Mouse (Mus musculus) C2C12 (cell line): Measurements from ENCODE around the gene Arhgef2. TPM values are rescaled to one million over a fixed set of nuclear protein-coding genes. Genes with fewer than 3 reads are reported as not detected.
"Not testable (repeated sequence)": the region's sequence is repeated elsewhere in the genome, so short reads cannot be mapped to it uniquely, and the experiment has no call there.

Experiments used
- H3K27me3 ChIP-seq: one replicate; pipeline ENCODE4 v1.6.1; 2011; ENCODE audit not compliant: control insufficient read depth, insufficient read depth, insufficient read length
- H3K36me3 ChIP-seq: one replicate; pipeline ENCODE4 v1.6.1; 2011; ENCODE audit not compliant: control insufficient read depth, insufficient read depth
- H3K4me3 ChIP-seq: one replicate; pipeline ENCODE4 v1.5.1; 2011; ENCODE audit warnings: mild to moderate bottlenecking, control low read depth; ENCODE audit not compliant: poor library complexity, insufficient read depth, severe bottlenecking
- H3K79me2 ChIP-seq: one replicate; pipeline ENCODE4 v1.6.1; 2011; ENCODE audit not compliant: control insufficient read depth, insufficient read depth
- H3K79me3 ChIP-seq: one replicate; pipeline ENCODE4 v1.6.1; 2011; ENCODE audit warnings: low read depth, control low read depth
- H3ac ChIP-seq: one replicate; pipeline ENCODE3; 2011; ENCODE audit warnings: low read depth; ENCODE audit not compliant: control insufficient read depth, insufficient read length
- CEBPB ChIP-seq: IDR thresholded peaks from one replicate; pipeline ENCODE4 v1.6.1; 2011; ENCODE audit warnings: low read depth, mild to moderate bottlenecking, control low read depth, moderate library complexity
- CTCF ChIP-seq: IDR thresholded peaks from one replicate; pipeline ENCODE4 v1.5.1; 2011; ENCODE audit not compliant: control insufficient read depth, insufficient read depth, insufficient read length
- FOSL1 ChIP-seq: IDR thresholded peaks from one replicate; pipeline ENCODE4 v1.8.0; 2011; ENCODE audit warnings: mild to moderate bottlenecking, low read length; ENCODE audit not compliant: poor library complexity, insufficient read depth, severe bottlenecking
- MAX ChIP-seq: IDR thresholded peaks from one replicate; pipeline ENCODE4 v1.6.1; 2011; ENCODE audit warnings: mild to moderate bottlenecking, control low read depth
- MYOD1 ChIP-seq: IDR thresholded peaks from one replicate; pipeline ENCODE4 v1.6.1; 2011; ENCODE audit warnings: low read depth; ENCODE audit not compliant: control insufficient read depth, insufficient read length
- MYOG ChIP-seq: IDR thresholded peaks from one replicate; pipeline ENCODE4 v1.6.1; 2011; ENCODE audit not compliant: control insufficient read depth, insufficient read length; ENCODE audit errors: extremely low read depth
- USF1 ChIP-seq: IDR thresholded peaks from one replicate; pipeline ENCODE4 v1.6.1; 2011; ENCODE audit warnings: low read depth, mild to moderate bottlenecking, control low read depth, moderate library complexity
- long read RNA-seq, 2 experiments: library from polyadenylated mRNA; unstranded; transcript quantifications; one replicate each; pipeline ENCODE4 v2.0.0; 2019 to 2020
- polyA plus RNA-seq: library from polyadenylated mRNA; unstranded; fragments of >200 nt; fragmentation: generic; extraction: Trizol; gene quantifications from one replicate; pipeline ENCODE4 v1.2.1, GENCODE M21; 2012; ENCODE audit warnings: missing spikeins

Gene Arhgef2
- 88.3 TPM for polyA plus RNA-seq
- long read RNA-seq, experiment 1, full-length matches to known transcripts = 24 of 71 reads
- long read RNA-seq, experiment 1, partial matches to known transcripts = 14 of 71 reads
- long read RNA-seq, experiment 1, other reads (novel, unspliced or antisense) = 33 of 71 reads
- long read RNA-seq, experiment 2, full-length matches to known transcripts = 510 of 722 reads
- long read RNA-seq, experiment 2, partial matches to known transcripts = 38 of 722 reads
- long read RNA-seq, experiment 2, other reads (novel, unspliced or antisense) = 174 of 722 reads

DNA sequence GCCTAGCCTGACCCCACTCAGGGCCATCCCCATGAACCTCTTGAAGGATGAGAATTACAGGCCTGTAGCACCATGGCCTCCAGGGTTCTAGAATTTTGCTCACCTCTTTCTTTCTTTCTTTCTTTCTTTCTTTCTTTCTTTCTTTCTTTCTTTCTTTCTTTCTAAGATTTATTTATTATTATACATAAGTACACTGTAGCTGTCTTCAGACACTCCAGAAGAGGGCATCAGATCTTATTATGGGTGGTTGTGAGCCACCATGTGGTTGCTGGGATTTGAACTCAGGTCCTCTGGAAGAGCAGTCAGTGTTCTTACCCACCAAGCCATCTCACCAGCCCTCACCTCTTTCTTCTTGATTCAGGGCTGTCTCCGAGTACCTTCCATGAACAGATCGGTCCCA, at the start of gene Arhgef2:
Gene Arhgef2, plus strand, starts transcription at position 301 of the 400 bp plus-strand sequence.
- H3K4me3 ChIP-seq, H3K79me3 ChIP-seq, H3K79me2 ChIP-seq, H3K27me3 ChIP-seq, H3ac ChIP-seq, H3K36me3 ChIP-seq: not testable (repeated sequence)

DNA sequence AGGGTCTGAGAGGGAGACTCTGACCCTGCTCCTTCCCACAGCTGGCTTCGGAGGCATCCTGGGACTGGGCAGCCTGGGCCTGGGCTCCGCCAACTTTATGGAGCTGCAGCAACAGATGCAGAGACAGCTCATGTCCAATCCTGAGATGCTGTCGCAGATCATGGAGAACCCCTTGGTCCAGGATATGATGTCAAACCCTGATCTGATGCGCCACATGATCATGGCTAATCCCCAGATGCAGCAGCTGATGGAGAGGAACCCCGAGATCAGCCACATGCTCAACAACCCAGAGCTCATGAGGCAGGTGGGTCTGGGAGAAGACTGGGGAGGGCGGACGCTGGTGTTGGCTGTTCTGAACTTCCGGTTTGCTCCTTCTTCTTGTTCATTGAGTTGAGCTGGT, 49.1 kb upstream of the Arhgef2 start:
- TF ChIP-seq FOSL1 (no peak), CTCF (no peak)
- H3K79me2 ChIP-seq = peaks cover 59% of the 10 kb centered on the region
- H3K79me3 ChIP-seq = peaks cover 32% of the 10 kb centered on the region
- no peak overlapping the region for H3ac ChIP-seq
- peaks cover 59% of the 10 kb centered on the region for H3K36me3 ChIP-seq
- no peaks in the 10 kb centered on the region for H3K27me3 ChIP-seq
- H3K4me3 ChIP-seq = no peak overlapping the region

- peaks cover 23% of the 10 kb centered on the region for H3K79me3 ChIP-seq
- peaks cover 33% of the 10 kb centered on the region for H3K79me2 ChIP-seq
- no peak overlapping the region for H3K4me3 ChIP-seq
- H3K36me3 ChIP-seq = peaks cover 87% of the 10 kb centered on the region
- TF ChIP-seq FOSL1 (no peak), MYOD1 (no peak), USF1 (no peak), CEBPB (no peak), MAX (no peak), MYOG (no peak), CTCF (no peak)
- no peak overlapping the region for H3ac ChIP-seq
- no peaks in the 10 kb centered on the region for H3K27me3 ChIP-seq
Observed at GRCm38 (mm10) chr3:88559596-88559995, 46.2 kb upstream of the Arhgef2 start.

DNA sequence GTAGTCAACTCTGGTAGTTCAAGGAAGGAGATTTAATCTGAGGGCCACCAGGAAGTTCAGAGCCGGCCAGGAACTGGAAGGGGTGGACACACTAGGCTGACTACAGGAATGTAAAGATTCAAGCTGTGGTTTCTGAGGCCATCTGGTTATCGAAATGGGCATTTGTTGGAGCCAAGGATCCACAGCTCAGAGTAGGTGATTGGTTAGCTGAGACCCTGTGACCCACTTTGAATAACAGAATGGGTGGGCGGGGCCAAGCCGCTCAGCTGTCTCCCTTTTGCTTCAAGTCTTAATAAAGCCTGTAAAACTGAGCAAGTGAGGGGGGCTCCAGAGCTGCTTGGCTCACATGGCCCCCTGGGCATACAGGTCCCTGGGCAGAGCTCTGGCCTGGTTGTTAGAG, 43.8 kb upstream of the Arhgef2 start:
- H3K27me3 ChIP-seq = no peaks in the 10 kb centered on the region
- H3K79me2 ChIP-seq = peaks cover 9% of the 10 kb centered on the region
- TF ChIP-seq MYOG (no peak), USF1 (peak; percentile 10), CEBPB (no peak), MAX (no peak)
- no peak overlapping the region for H3ac ChIP-seq
- H3K79me3 ChIP-seq = peaks cover 4% of the 10 kb centered on the region
- peaks cover 93% of the 10 kb centered on the region for H3K36me3 ChIP-seq
- no peak overlapping the region for H3K4me3 ChIP-seq

DNA sequence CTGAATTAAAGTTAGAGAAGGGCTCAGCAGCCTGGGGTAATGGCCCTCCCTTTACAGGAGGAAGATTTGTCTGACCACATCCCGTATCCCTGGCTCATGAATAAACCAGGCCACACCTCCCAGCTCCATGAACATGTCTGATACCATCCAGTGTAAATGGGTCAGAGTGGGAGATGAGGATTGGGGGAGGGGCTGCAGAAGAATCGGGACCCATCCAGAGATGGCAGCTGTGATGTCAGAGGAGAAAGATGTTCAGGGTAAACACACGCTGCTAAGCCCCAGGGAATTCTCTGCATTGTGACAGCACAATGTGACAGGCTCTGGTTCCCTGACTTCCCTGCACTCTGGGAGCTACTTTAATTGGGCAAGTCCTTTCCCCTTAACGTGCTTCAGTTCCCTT, 42.3 kb upstream of the Arhgef2 start:
- Histone ChIP-seq H3K79me2 (peaks cover 5% of the 10 kb centered on the region), H3K36me3 (peaks cover 97% of the 10 kb centered on the region), H3K4me3 (no peak overlapping the region), H3K27me3 (no peaks in the 10 kb centered on the region), H3K79me3 (no peaks in the 10 kb centered on the region), H3ac (no peak overlapping the region)
- no peak for TF ChIP-seq MAX
- TF ChIP-seq FOSL1 = no peak
- no peak for TF ChIP-seq USF1
- TF ChIP-seq MYOD1 = no peak
- TF ChIP-seq CTCF = no peak
- TF ChIP-seq CEBPB = no peak
- no peak for TF ChIP-seq MYOG

DNA sequence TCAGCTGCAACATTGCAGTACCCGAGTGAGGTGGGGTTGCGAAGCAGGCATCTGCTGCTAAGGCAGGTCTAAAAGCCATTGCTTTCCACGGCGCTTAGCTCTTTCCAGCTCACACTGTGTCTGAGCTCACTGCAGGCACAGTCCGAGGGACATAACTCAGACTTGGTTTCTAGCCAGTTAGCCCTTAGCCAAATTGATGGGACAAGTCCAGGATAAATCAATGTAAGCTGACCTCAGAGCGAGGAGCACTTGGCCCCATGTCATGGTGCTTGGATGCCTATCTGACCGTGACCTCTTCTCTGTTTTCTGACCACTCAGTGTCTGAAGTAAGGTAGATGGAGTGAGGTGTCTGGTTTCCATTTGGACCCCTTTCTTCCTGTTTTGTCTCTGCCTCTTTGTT, 41.8 kb upstream of the Arhgef2 start:
- Histone ChIP-seq H3K79me2 (peaks cover under 1% of the 10 kb centered on the region), H3ac (no peak overlapping the region), H3K27me3 (no peaks in the 10 kb centered on the region), H3K4me3 (no peak overlapping the region), H3K79me3 (no peaks in the 10 kb centered on the region), H3K36me3 (peaks cover 99% of the 10 kb centered on the region)
- TF ChIP-seq CEBPB (no peak), CTCF (no peak), MYOD1 (no peak), MYOG (no peak), MAX (no peak), USF1 (no peak), FOSL1 (no peak)
